Mouse (Mus musculus): ENCODE measurements at regions not wholly inside any gene's neighbourhood (a gene's known extent, or its start where the extent isn't known, plus 50 kb on each side); places are given as distances from the start of the nearest gene placed in this dataset.

DNA sequence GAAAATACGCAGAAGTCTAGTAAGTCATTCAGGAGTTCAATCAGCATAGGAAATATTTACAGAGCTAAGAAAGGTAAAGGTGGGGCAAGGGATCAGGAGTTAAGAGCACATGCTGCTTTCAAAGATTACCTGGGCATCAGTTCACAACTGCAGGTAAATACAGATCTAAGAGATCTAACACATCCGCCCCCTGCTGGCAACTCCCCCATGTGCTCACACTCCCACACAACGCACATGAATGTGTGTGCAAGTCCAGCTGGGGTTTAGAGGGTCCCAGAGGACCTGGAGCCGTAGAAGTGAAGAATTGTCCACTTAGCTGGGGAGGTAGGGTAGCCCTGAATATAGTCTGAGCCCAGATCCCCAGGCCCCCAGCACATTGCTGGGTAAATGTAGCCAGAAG is 219.5 kb downstream of the Irx2 start:
- peak; percentile 54 for TF ChIP-seq CTCF (IDR thresholded peaks at IDR 0.05; ENCODE audit: low read depth)
- no peak for TF ChIP-seq EP300 (optimal IDR thresholded peaks at IDR 0.05)

Data from stomach, postnatal 0 days (tissue).